Mouse (Mus musculus) stomach, postnatal 0 days (tissue): ENCODE results near the gene Creld2.

Experiments
- CTCF ChIP-seq: IDR thresholded peaks from 2 replicates; pipeline ENCODE4 v1.5.1; 2016; ENCODE audit warnings: antibody characterized with exemption, low read depth, mild to moderate bottlenecking, moderate library complexity
- EP300 ChIP-seq: optimal IDR thresholded peaks from 2 replicates; pipeline ENCODE3; 2016; ENCODE audit warnings: antibody characterized with exemption

DNA sequence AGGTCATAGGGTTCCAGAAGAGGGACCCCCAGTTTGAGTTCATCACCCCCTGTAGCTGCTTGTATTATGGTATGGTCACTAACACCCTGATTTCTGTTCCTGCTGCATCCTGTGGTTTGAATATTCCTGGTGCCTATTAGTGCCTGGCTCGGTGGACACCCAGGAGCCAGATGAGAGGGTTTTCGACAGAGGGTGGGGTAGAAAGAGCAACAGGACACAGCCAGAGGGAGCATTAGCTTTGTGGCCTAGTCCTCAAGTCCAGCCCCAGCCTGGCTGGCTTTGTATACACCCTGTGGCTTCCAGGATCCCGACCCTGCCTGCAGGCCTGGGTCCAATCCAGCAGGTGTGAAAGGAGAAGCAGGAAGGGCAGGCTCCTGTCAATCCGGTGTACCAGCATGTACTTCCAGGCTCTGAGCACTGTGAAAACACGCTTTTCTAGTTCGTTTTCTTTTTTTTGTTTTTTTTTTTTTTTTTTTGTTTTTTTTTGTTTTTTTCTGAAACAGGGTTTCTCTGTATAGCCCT is 36.5 kb downstream of the Creld2 start:
- no peak for TF ChIP-seq CTCF
- no peak for TF ChIP-seq EP300
